Mouse (Mus musculus) cortical plate, adult 2 months (tissue): Measurements from ENCODE around the gene Als2cr12. TPM values are rescaled to one million over a fixed set of nuclear protein-coding genes. Genes with fewer than 3 reads are reported as not detected.
"Not testable (repeated sequence)": the region's sequence is repeated elsewhere in the genome, so short reads cannot be mapped to it uniquely, and the experiment has no call there.

Source experiments
- H3K27ac ChIP-seq: fragments of 200-500 bp; 2 replicates; pipeline ENCODE4 v1.5.1; 2012; ENCODE audit warnings: low read length, control low read depth, inconsistent platforms; ENCODE audit not compliant: insufficient read depth
- H3K4me1 ChIP-seq: fragments of 200-500 bp; 2 replicates; pipeline ENCODE4 v1.6.1; 2011; ENCODE audit warnings: low read length; ENCODE audit not compliant: control insufficient read depth, insufficient read depth
- H3K4me3 ChIP-seq: fragments of 200-500 bp; 2 replicates; pipeline ENCODE4 v1.5.1; 2011; ENCODE audit warnings: mild to moderate bottlenecking, low read length, control low read depth; ENCODE audit not compliant: insufficient read depth
- CTCF ChIP-seq: fragments of 200-500 bp; IDR thresholded peaks from 2 replicates; pipeline ENCODE4 v1.5.1; 2011; ENCODE audit warnings: mild to moderate bottlenecking, control low read depth, low read length; ENCODE audit not compliant: insufficient read depth; ENCODE audit errors: extremely low read depth
- POLR2A ChIP-seq: fragments of 200-500 bp; IDR thresholded peaks from 2 replicates; pipeline ENCODE4 v1.6.1; 2011; ENCODE audit warnings: mild to moderate bottlenecking, low read length, control low read depth; ENCODE audit not compliant: insufficient read depth; ENCODE audit errors: extremely low read depth
- polyA plus RNA-seq: library from polyadenylated mRNA; depleted of rRNA; stranded (reverse); fragments of >200 nt; gene quantifications from 2 replicates; pipeline ENCODE4 v1.2.3, GENCODE M21; 2012

The Als2cr12 gene
- polyA plus RNA-seq, 1 experiment, result not detected

DNA sequence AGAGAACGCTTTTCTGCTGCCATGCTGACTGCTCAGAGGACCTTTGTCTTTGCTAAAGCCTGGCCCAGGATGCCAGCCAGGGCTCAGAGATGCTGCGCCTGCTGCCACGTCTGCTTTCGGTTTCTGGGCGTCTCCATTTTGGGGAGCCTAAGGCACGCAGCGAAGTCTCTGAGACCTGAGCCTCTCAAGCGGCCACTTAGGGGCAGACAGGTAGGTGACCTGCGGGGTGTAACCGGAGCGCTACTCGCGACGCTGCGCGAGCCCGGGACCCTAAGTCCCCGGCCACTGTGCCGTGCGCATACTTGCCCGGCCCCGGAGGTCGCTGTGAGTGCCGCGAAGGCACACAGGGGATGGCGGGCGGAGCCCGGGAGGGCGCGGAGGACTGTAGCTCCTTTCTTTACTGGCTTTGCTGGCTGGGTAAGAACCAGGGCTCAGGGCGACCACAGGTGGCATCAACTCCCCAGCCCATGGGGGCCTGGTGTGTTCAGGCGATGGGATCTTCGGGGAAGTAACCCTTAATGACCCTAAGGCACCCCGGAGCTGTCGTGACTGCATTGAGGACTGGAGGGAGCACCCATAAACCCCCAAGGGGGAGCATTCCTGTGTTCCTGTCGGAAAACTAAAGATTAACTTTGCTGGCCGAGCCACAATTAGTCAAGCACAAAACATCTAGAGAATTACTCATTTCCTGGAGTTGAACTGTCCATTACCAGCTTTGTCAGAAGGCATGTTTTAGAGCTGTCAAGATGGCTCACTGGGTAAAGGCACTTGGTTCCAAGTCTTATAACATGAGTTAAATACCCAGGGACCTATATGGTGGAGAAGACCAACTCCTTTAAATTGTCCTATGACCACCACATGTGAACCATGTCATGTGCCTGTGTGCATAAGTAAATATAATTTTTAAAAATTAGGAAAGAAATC is 43.0 kb downstream of the Als2cr12 start:
- peak overlapping the region; percentile 81 for H3K4me3 ChIP-seq
- TF ChIP-seq POLR2A (0 out of 2 replicates have a peak, but pooled peaks have one; percentile 29), CTCF (no peak)
- no peaks in the 10 kb centered on the region for H3K4me1 ChIP-seq
- H3K27ac ChIP-seq, result peak overlapping the region; percentile 66; the same call in 1 of the 2 replicates

DNA sequence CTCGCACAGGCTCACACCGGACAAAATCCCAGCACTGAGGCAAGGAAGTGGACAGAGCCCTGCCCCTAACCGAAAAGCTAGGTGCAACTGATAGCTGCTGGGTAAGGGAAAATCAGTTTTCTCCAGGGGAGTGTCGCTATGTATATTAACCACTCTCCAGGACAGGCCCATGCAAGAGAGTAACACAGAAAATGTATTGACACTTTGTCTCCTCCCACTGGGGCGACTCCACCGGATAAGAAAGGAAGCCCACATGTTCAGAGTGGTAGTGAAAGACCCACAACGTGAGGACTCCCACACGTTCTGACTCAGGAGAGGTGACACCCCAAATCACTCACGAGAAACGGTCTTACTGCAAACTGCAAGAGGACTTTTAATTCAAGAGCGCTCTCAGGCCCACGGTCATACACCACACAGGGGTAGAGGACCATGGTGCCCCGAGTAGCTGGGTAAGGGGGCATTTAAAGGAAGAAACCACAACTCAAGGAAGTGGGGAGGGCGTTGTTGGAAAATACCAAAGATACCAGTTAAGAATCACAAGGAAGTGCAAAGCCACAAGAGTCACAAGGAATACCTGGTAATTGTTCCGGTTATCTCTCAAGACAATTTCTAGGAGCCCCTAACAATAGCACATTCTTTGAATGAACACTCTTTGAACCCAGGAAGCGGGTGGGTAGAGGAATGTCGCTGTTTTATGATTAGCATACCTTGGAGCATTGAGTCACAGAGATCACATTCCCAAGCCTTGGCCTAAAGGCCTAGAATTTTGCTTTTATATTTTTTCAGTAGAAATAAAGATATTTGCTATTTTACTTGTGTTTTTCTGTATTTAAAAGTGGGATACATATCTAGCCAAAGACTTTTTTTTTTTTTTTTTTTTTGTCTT is 44.0 kb downstream of the Als2cr12 start:
- H3K27ac ChIP-seq, result 0 out of 2 replicates have a peak overlapping the region, but pooled peaks have one; percentile 66
- H3K4me3 ChIP-seq, result peak overlapping the region; percentile 81
- not testable (repeated sequence) for H3K4me1 ChIP-seq

DNA sequence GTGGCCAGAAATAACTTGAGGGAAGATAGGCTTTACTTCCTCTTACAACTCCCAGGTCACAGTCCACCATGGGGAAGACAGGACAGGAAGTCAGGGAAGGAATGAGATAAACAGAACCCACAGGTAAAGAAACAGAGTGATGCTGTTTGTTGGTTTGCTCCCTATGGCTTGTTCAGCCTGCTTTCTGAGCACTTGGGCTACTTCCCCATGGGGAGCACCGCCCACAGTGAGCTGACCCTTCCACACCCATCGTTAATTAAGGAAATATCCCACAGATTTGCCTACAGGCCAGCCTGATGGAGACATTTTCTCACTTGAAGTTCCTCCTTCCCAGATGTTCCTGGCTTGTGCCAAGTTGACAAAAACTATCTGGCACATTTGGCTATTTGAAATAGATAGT is 66.9 kb downstream of the Als2cr12 start:
- not testable (repeated sequence) for H3K4me3 ChIP-seq, H3K4me1 ChIP-seq, H3K27ac ChIP-seq

DNA sequence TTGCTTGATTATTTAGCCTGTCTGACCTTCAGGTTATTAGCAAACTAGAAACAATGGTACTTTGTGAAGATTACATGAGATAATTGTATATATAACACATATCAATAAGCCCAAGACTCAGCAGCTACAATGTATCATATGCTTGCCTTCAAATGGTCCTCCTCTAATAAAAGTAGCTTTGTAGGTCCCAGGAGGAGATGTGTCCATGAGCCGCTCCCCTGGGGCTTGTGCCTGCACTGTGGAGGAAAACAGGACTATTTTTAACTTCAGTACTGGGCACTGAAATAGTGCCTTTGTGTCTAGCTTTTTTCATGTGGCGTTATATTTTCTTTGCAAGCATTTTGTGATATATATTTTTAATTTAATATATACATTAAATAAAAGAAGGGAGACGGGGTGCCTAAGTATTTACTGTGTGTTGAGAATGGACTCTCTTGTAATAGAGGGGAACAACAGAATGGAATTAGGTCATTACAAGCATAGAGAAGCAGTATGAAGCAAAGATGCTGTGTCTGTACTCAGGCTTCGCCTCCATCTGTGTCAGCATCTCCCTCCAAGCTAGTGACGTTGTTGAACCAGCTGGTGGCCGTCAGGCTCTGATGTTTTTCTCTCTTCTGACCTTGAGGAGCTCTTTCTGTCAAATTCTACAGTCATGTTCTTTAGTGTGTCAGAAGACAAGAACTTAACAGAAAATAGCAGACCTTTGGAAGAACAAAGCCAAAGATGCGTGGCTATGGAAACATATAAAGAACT is 73.6 kb downstream of the Als2cr12 start:
- 0 out of 2 replicates have a peak, but pooled peaks have one; percentile 11 for TF ChIP-seq POLR2A
- TF ChIP-seq CTCF, result no peak

DNA sequence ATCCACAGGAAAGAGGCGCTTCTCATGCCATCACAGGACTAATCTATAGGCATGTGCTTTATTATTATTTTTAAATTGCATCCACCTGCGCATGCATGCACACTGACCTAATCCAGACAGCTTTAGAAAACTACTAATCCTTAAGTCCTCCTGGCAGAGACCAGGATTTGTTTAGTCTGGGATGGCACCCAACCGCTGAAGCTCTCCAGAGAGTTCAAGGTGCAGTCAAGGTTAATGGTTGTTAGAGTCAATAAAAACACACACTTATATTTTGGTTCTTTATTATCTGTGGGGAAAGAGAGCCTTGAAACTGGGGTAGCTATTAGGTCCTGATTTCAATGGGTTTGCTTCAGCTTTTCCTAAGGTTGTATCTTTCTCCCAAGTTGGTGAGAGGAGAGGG is 74.5 kb downstream of the Als2cr12 start:
- TF ChIP-seq POLR2A (no peak), CTCF (no peak)
- Histone ChIP-seq H3K4me3 (no peak overlapping the region), H3K4me1 (peaks cover 7% of the 10 kb centered on the region), H3K27ac (no peak overlapping the region)

More for the DNA sequence above, 73.6 kb downstream of the Als2cr12 start:
- H3K27ac ChIP-seq, result peak overlapping the region; percentile 21; the same call in 1 of the 2 replicates
- peaks cover 3% of the 10 kb centered on the region; the same call in 1 of the 2 replicates for H3K4me1 ChIP-seq
- no peak overlapping the region for H3K4me3 ChIP-seq

DNA sequence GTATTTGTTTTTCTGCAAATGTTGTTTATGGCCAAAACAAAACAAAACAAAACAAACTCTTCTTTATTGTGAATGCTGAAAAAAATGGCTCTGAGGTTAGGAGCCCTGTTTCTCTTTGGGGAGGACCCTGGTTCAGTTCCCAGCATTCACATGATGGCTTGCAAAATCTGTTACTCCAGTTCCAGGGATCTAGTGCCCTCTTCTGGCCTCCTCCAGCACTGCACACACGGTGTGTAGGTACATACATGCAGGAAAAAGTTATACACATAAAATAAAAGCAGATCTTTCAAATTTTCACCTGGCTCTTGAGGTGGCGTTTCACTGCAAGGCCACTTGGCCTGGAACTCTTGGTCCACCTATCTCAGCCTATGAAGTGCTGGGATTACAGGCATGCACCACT is 77.0 kb downstream of the Als2cr12 start:
- no peak overlapping the region for H3K4me3 ChIP-seq
- no peak overlapping the region for H3K27ac ChIP-seq
- TF ChIP-seq POLR2A (no peak), CTCF (no peak)
- H3K4me1 ChIP-seq, result peaks cover 7% of the 10 kb centered on the region

DNA sequence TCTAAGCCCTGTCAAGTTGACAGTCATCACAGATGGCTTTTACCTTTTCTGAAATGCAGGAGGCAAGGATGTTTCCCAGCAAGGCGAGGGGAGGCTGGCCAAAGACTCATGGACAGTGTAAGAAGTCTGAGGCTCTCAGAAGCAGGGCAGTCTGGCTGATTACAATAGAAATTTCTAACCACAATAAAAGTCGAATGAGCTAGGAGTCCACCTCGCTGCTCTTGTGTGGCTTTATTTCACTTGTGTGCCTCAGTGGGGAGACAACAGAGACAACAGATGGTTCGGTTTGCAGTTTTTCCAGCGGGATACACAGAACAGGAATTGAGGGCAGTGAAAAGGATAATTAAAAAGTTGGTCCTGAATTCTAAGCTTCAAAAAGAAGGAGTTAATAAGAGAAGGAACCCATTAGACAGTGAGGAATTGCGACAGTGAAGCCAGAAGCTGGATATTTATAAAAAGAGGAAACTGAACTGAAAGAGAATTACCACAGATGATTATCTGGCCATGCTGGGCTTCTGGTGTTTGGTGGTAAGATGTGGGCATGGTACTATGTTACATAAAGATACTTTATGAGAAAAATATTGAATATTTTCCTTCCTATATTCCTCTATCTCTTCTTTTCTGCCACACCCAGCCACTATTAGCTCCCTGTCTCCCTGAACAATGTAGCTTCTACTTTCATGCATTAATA is 77.7 kb downstream of the Als2cr12 start:
- TF ChIP-seq POLR2A (no peak), CTCF (no peak)
- Histone ChIP-seq H3K4me3 (no peak overlapping the region), H3K4me1 (peaks cover 7% of the 10 kb centered on the region), H3K27ac (no peak overlapping the region)

DNA sequence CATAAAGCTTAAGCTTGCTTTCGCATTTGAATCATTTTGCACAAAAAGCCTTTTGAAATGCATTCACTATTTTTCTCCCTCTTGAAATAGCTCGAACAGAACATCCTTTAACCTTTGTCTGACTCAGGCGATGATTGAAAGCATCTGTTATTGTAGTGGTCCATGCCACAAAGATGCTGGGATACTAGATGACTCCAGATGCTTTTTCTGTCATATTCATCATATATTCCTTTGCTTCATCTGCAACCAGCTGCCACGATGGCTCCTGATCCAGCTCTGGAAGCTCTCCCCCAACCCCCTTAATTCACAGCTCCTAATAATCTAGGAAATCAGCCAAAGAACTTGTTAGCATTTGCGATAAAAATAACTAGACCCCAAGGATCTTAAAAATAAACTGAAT is 78.7 kb downstream of the Als2cr12 start:
- H3K4me3 ChIP-seq, result no peak overlapping the region
- no peak overlapping the region for H3K27ac ChIP-seq
- no peak for TF ChIP-seq CTCF
- TF ChIP-seq POLR2A, result no peak
- peaks cover 4% of the 10 kb centered on the region for H3K4me1 ChIP-seq

DNA sequence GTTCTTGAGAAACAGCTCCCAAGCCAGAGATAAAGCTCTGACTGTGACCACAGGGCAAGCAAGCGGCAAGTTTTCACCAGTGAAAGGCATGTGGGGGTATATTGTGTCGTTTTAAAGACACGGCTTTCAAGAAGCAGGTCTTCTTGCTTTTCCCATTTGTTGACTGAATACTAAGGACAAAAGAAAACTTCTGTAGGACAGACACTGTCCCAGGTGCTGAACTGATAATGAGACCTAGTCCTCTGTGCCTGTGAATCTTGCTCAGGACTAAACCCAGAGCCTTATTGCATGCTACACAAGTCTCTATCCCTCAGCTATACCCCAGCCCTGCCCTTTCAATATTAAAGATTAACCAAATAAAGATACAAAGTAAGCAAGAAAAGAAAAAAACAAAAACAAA is 79.6 kb downstream of the Als2cr12 start:
- peaks cover 4% of the 10 kb centered on the region for H3K4me1 ChIP-seq
- no peak overlapping the region for H3K4me3 ChIP-seq
- no peak for TF ChIP-seq POLR2A
- TF ChIP-seq CTCF, result no peak
- no peak overlapping the region for H3K27ac ChIP-seq

DNA sequence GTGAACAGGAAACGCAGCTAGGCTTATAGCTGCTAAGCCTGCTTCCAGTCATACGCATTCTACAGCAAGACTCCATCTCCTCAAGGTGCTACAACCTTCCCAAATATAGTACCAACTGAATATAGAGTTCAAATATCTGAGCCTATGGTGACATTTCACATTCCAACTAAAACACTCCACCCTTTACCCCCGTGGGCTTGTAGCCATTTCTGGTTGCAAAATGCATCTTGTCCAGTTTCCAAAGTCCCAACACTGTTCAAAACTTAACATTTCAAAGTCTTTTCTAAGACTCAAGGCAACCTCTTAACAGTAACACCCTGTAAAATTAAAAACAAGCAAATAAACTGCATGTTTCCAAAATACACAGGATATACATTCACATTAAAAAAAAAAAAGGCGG is 80.6 kb downstream of the Als2cr12 start:
- H3K27ac ChIP-seq, result no peak overlapping the region
- peaks cover 4% of the 10 kb centered on the region for H3K4me1 ChIP-seq
- TF ChIP-seq POLR2A, result no peak
- no peak for TF ChIP-seq CTCF
- H3K4me3 ChIP-seq, result no peak overlapping the region
